Mouse (Mus musculus): ENCODE results near the gene Ubap1l. TPM values are rescaled to one million over a fixed set of nuclear protein-coding genes. Genes with fewer than 3 reads are reported as not detected.
A peak's percentile ranks its signal among the peaks of the same experiment; 100 is the strongest.
"Not testable (repeated sequence)": the region's sequence is repeated elsewhere in the genome, so short reads cannot be mapped to it uniquely, and the experiment has no call there.

The Ubap1l gene
- polyA plus RNA-seq (2016; fragmentation: Nextera tagmentation; extraction: Ambion mirVana): 0.31 and 0.38 TPM in 2 replicates

GRCm38 (mm10) chr9:65360641-65361448, at the start of gene Ubap1l:
Gene Ubap1l (plus strand): TSS chr9:65361041.
- no peaks in the 10 kb centered on the region for H3K27me3 ChIP-seq
- H3K9me3 ChIP-seq: no peaks in the 10 kb centered on the region
- H3K4me2 ChIP-seq (replicated peaks): no peak within 1 kb of the TSS
- no peak within 1 kb of the TSS for H3K4me3 ChIP-seq
- H3K4me1 ChIP-seq: no peaks in the 10 kb centered on the region
- no peak within 1 kb of the TSS for H3K9ac ChIP-seq
- 89% methylated on average over 16 of the region's 16 CpGs for WGBS
- H3K36me3 ChIP-seq: peaks cover 56% of the 10 kb centered on the region
- no peak within 1 kb of the TSS for H3K27ac ChIP-seq
- no peak for ATAC-seq (ENCODE audit: insufficient number of reproducible peaks, insufficient read depth, low FRiP score, low TSS enrichment)

- Histone ChIP-seq H3K9me3 (no peaks in the 10 kb centered on the region), H3K4me1 (no peaks in the 10 kb centered on the region), H3K4me3 (no peak overlapping the region), H3K9ac (no peak overlapping the region), H3K27ac (no peak overlapping the region), H3K36me3 (peaks cover 62% of the 10 kb centered on the region), H3K27me3 (no peaks in the 10 kb centered on the region), H3K4me2 (replicated peaks) (no peak overlapping the region)
- 96% methylated on average over 4 of the region's 4 CpGs for WGBS
- no peak; the same call in 1 of the 2 replicates for ATAC-seq (ENCODE audit: insufficient number of reproducible peaks, insufficient read depth, low FRiP score, low TSS enrichment)
Observed at GRCm38 (mm10) chr9:65312669-65313357, 48.0 kb upstream of the Ubap1l start.

GRCm38 (mm10) chr9:65313846-65314245, 47.0 kb upstream of the Ubap1l start:
- ATAC-seq (ENCODE audit: insufficient number of reproducible peaks, insufficient read depth, low FRiP score, low TSS enrichment): no peak
- 98% methylated on average over 1 of the region's 1 CpGs for WGBS
- Histone ChIP-seq H3K9ac (no peak overlapping the region), H3K36me3 (peaks cover 59% of the 10 kb centered on the region), H3K27ac (no peak overlapping the region), H3K4me3 (no peak overlapping the region), H3K4me1 (no peaks in the 10 kb centered on the region), H3K27me3 (no peaks in the 10 kb centered on the region), H3K9me3 (no peaks in the 10 kb centered on the region), H3K4me2 (replicated peaks) (no peak overlapping the region)

GRCm38 (mm10) chr9:65322255-65322900, 38.5 kb upstream of the Ubap1l start:
- WGBS: 87% methylated on average over 11 of the region's 11 CpGs
- H3K36me3 ChIP-seq: peaks cover 63% of the 10 kb centered on the region
- no peak for ATAC-seq (ENCODE audit: insufficient number of reproducible peaks, insufficient read depth, low FRiP score, low TSS enrichment)
- H3K9ac ChIP-seq: no peak overlapping the region
- H3K4me3 ChIP-seq: no peak overlapping the region
- H3K9me3 ChIP-seq: no peaks in the 10 kb centered on the region
- no peaks in the 10 kb centered on the region for H3K27me3 ChIP-seq
- no peaks in the 10 kb centered on the region for H3K4me1 ChIP-seq
- no peak overlapping the region for H3K4me2 ChIP-seq (replicated peaks)
- H3K27ac ChIP-seq: no peak overlapping the region

- Histone ChIP-seq H3K4me1 (no peaks in the 10 kb centered on the region), H3K36me3 (peaks cover 68% of the 10 kb centered on the region), H3K4me2 (replicated peaks) (no peak overlapping the region), H3K27ac (no peak overlapping the region), H3K9ac (no peak overlapping the region), H3K4me3 (no peak overlapping the region), H3K9me3 (no peaks in the 10 kb centered on the region), H3K27me3 (no peaks in the 10 kb centered on the region)
- ATAC-seq (ENCODE audit: insufficient number of reproducible peaks, insufficient read depth, low FRiP score, low TSS enrichment): no peak
Observed at GRCm38 (mm10) chr9:65325971-65326370, 34.9 kb upstream of the Ubap1l start.

- Histone ChIP-seq H3K4me2 (replicated peaks) (no peak overlapping the region), H3K27ac (no peak overlapping the region), H3K9ac (no peak overlapping the region), H3K36me3 (peaks cover 68% of the 10 kb centered on the region), H3K4me3 (no peak overlapping the region), H3K9me3 (no peaks in the 10 kb centered on the region), H3K4me1 (no peaks in the 10 kb centered on the region), H3K27me3 (no peaks in the 10 kb centered on the region)
- ATAC-seq (ENCODE audit: insufficient number of reproducible peaks, insufficient read depth, low FRiP score, low TSS enrichment): no peak
- WGBS: 93% methylated on average over 2 of the region's 2 CpGs
Observed at GRCm38 (mm10) chr9:65327371-65327770, 33.5 kb upstream of the Ubap1l start.

GRCm38 (mm10) chr9:65333958-65334357, 26.9 kb upstream of the Ubap1l start:
- H3K36me3 ChIP-seq: peaks cover 18% of the 10 kb centered on the region
- H3K4me3 ChIP-seq: no peak overlapping the region
- no peak overlapping the region for H3K27ac ChIP-seq
- WGBS: 95% methylated on average over 5 of the region's 5 CpGs
- H3K27me3 ChIP-seq: no peaks in the 10 kb centered on the region
- H3K9me3 ChIP-seq: no peaks in the 10 kb centered on the region
- H3K9ac ChIP-seq: no peak overlapping the region
- H3K4me2 ChIP-seq (replicated peaks): no peak overlapping the region
- ATAC-seq (ENCODE audit: insufficient number of reproducible peaks, insufficient read depth, low FRiP score, low TSS enrichment): no peak
- no peaks in the 10 kb centered on the region for H3K4me1 ChIP-seq

- Histone ChIP-seq H3K27me3 (no peaks in the 10 kb centered on the region), H3K4me2 (replicated peaks) (no peak overlapping the region), H3K36me3 (no peaks in the 10 kb centered on the region), H3K27ac (no peak overlapping the region), H3K4me3 (no peak overlapping the region), H3K9me3 (no peaks in the 10 kb centered on the region), H3K9ac (no peak overlapping the region), H3K4me1 (no peaks in the 10 kb centered on the region)
- 83% methylated on average over 4 of the region's 4 CpGs for WGBS
- ATAC-seq (ENCODE audit: insufficient number of reproducible peaks, insufficient read depth, low FRiP score, low TSS enrichment): no peak
Observed at GRCm38 (mm10) chr9:65339146-65339545, 21.7 kb upstream of the Ubap1l start.

GRCm38 (mm10) chr9:65340414-65340813, 20.4 kb upstream of the Ubap1l start:
- Histone ChIP-seq H3K27ac (no peak overlapping the region), H3K36me3 (no peaks in the 10 kb centered on the region), H3K4me3 (no peak overlapping the region), H3K4me1 (no peaks in the 10 kb centered on the region), H3K9me3 (peaks cover 4% of the 10 kb centered on the region; the same call in 1 of the 2 replicates), H3K27me3 (no peaks in the 10 kb centered on the region), H3K9ac (no peak overlapping the region), H3K4me2 (replicated peaks) (no peak overlapping the region)
- 76% methylated on average over 2 of the region's 2 CpGs for WGBS
- ATAC-seq (ENCODE audit: insufficient number of reproducible peaks, insufficient read depth, low FRiP score, low TSS enrichment): no peak

- WGBS: 74% methylated on average over 11 of the region's 11 CpGs
- Histone ChIP-seq H3K4me2 (replicated peaks) (peak overlapping the region; percentile 89), H3K9ac (peak overlapping the region; percentile 99; the same call in 1 of the 2 replicates), H3K27ac (peak overlapping the region; percentile 93), H3K4me1 (peaks cover 12% of the 10 kb centered on the region), H3K4me3 (peak overlapping the region; percentile 100)
- not testable (repeated sequence) for H3K36me3 ChIP-seq; ATAC-seq (ENCODE audit: insufficient number of reproducible peaks, insufficient read depth, low FRiP score, low TSS enrichment); H3K27me3 ChIP-seq; H3K9me3 ChIP-seq
Observed at GRCm38 (mm10) chr9:65345439-65345838, 15.4 kb upstream of the Ubap1l start.

GRCm38 (mm10) chr9:65345854-65346475, 14.9 kb upstream of the Ubap1l start, which contains the start of gene Pdcd7:
Gene Pdcd7 (plus strand): TSS chr9:65346104.
- Histone ChIP-seq H3K4me2 (replicated peaks) (peak within 1 kb of the TSS; percentile 89), H3K36me3 (no peaks in the 10 kb centered on the region), H3K9me3 (peaks cover 4% of the 10 kb centered on the region; the same call in 1 of the 2 replicates), H3K4me1 (peaks cover 12% of the 10 kb centered on the region), H3K4me3 (peak within 1 kb of the TSS; percentile 100), H3K27me3 (no peaks in the 10 kb centered on the region), H3K27ac (peak within 1 kb of the TSS; percentile 93), H3K9ac (peak within 1 kb of the TSS; percentile 99)
- peak; percentile 87 for ATAC-seq (ENCODE audit: insufficient number of reproducible peaks, insufficient read depth, low FRiP score, low TSS enrichment)
- under 1% methylated on average over 57 of the region's 59 CpGs for WGBS
